Mouse (Mus musculus) kidney, embryonic 15.5 days (tissue): Measurements from ENCODE around the gene Pagr1a. TPM values are rescaled to one million over a fixed set of nuclear protein-coding genes. Genes with fewer than 3 reads are reported as not detected.
A peak's percentile ranks its signal among the peaks of the same experiment; 100 is the strongest.

Experiments
- ATAC-seq: fragments of 200-750 bp; cut with Nextera tagmentation; replicated peaks from 2 replicates; pipeline ENCODE4 v1.8.0; 2017; ENCODE audit warnings: moderate TSS enrichment; ENCODE audit not compliant: low FRiP score
- H3K27ac ChIP-seq: fragments of 300-500 bp; sonication (generic); 2 replicates; pipeline ENCODE4 v1.5.1; 2015; ENCODE audit warnings: mild to moderate bottlenecking, inconsistent platforms
- H3K27me3 ChIP-seq: fragments of 300-500 bp; sonication (generic); 2 replicates; pipeline ENCODE4 v1.6.1; 2015; ENCODE audit warnings: inconsistent platforms
- H3K36me3 ChIP-seq: fragments of 300-500 bp; sonication (generic); 2 replicates; pipeline ENCODE4 v1.6.1; 2015; ENCODE audit warnings: inconsistent platforms
- H3K4me1 ChIP-seq: fragments of 300-500 bp; sonication (generic); 2 replicates; pipeline ENCODE4 v1.6.1; 2015; ENCODE audit warnings: inconsistent platforms
- H3K4me2 ChIP-seq: fragments of 300-500 bp; sonication (generic); 2 replicates; pipeline ENCODE4 v1.6.1; 2015; ENCODE audit warnings: moderate library complexity, mild to moderate bottlenecking, inconsistent platforms
- H3K4me3 ChIP-seq: fragments of 300-500 bp; sonication (generic); replicated peaks from 2 replicates; pipeline ENCODE4 v1.5.1; 2015; ENCODE audit warnings: mild to moderate bottlenecking, inconsistent platforms
- H3K9ac ChIP-seq: fragments of 300-500 bp; sonication (generic); 2 replicates; pipeline ENCODE4 v1.6.1; 2015; ENCODE audit warnings: mild to moderate bottlenecking, inconsistent platforms
- H3K9me3 ChIP-seq: fragments of 300-500 bp; sonication (generic); replicated peaks from 2 replicates; pipeline ENCODE4 v1.6.1; 2016; ENCODE audit warnings: inconsistent platforms
- WGBS: fragments of 180-500 bp; shearing (Covaris S2); methylation state at CpG from one replicate; pipeline ENCODE4 v1.1.7; 2015; ENCODE audit warnings: mixed read lengths; 5-methylcytosine and 5-hydroxymethylcytosine counted together
- polyA plus RNA-seq: library from polyadenylated mRNA; unstranded; fragments of >200 nt; fragmentation: Nextera tagmentation; extraction: Ambion mirVana; gene quantifications from 2 replicates; pipeline ENCODE4 v1.2.1, GENCODE M21; 2015

The Pagr1a gene
- polyA plus RNA-seq, 1 experiment from 2014 or later = 59.5 TPM

DNA sequence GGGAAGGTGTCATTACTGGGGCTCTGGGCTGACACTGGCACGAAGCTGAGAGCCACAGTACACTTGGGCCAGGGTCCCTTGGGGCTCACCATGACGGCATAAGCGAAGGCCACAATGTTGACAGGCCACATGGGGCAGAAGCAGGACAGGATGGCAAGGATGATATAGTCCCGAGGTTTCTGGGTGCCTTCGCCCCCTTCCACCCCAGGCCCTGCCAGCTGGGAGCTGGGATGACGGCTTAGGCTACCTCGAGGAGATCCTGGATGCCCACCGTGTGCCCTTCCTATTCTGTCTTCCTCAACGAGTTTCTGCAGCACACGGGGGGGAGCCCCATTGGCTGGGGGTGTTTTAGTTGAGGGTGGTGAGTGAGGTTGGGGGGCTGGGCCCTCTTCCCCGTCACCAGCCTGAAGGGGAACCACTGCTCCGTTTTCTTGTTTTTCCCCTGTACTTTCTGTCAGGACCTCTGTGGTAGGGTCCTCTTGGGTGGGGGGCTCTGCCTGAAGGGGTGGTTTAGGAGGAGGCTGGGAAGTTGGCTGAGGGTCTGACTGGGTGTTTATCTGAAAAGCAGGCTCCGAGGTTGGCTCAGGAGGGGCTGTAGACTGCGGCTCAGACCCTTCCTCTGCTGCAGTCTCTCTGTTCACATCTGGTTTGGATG, 2.3 kb upstream of the Pagr1a start:
- Histone ChIP-seq H3K27ac (0 out of 2 replicates have a peak overlapping the region, but pooled peaks have one; percentile 96), H3K4me2 (peak overlapping the region; percentile 92), H3K4me3 (peak overlapping the region; percentile 54; the same call in 1 of the 2 replicates), H3K4me1 (peaks cover 88% of the 10 kb centered on the region), H3K9ac (peak overlapping the region; percentile 43; the same call in 1 of the 2 replicates), H3K36me3 (peaks cover 40% of the 10 kb centered on the region), H3K27me3 (no peaks in the 10 kb centered on the region), H3K9me3 (no peaks in the 10 kb centered on the region)
- WGBS = 76% methylated on average over 14 of the region's 14 CpGs
- ATAC-seq = no peak

DNA sequence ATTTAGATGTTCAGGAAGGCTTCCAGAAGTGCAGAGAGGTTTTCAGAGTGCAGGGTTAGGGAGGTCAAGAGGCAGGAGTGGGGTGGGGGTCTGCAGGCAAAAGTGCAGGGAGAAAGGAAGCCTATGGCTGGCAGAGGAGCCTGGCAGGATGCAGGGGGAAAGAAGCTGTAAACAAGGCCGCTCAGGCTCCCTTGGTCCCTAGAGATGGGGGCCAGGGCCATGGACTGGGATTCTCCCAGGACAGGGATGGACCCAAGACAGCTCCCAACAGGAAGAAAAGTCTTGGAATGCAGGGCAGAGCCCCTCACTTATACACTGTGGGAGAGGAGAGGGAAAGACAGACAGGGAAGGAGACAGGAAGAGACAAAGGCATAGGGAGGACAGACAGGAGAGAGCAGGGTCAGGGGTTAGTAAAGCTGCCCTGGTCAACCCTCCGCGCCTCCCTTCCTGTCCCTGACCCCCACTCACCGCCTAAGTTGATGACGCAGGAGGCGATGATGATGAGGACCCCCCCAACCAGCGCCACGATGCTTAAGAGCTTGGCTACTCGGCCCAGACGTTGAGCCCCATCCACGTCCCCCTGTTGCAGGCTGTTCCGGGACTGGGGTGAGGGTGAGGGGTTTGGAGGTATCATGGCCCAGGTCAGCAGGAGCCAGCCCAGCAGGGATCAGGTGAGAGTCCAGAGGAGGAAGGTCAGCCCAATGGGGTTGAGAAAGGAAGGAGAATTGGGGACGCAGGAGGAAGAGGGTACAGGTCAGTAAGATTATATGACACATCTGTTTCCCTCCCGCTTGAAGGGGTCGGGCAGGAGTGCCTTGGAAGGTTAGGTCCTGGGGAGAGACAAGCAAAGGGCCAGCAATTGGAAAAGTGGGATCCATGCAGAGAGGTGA, 1.5 kb upstream of the Pagr1a start:
- Histone ChIP-seq H3K9me3 (no peaks in the 10 kb centered on the region), H3K27me3 (no peaks in the 10 kb centered on the region), H3K36me3 (peaks cover 34% of the 10 kb centered on the region), H3K4me1 (peaks cover 88% of the 10 kb centered on the region), H3K9ac (peak overlapping the region; percentile 43; the same call in 1 of the 2 replicates), H3K27ac (peak overlapping the region; percentile 96), H3K4me3 (peak overlapping the region; percentile 54; the same call in 1 of the 2 replicates), H3K4me2 (peak overlapping the region; percentile 92)
- WGBS = 48% methylated on average over 15 of the region's 15 CpGs
- ATAC-seq = no peak

DNA sequence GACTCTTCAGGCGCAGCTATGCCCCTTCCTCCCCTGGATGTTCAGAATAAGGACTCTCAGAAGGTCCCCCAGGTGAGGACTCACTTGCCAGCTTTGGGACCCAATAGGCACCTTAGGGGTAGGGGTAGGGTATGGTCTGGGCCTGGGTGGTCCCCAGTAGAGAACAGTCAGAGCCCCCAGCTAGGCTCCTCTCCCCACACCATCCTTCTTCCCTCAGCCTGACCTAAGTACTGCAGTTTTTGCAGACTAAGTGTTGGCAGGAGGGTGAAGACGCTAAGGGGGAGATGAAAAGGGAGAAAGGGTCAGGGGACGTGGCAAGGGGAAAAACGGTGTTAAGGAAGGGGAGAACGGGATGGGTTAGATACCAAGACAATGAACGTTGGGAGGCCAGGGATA, 796 bp upstream of the Pagr1a start:
- no peak for ATAC-seq
- peak overlapping the region; percentile 96 for H3K27ac ChIP-seq
- peak overlapping the region; percentile 69 for H3K4me3 ChIP-seq
- H3K27me3 ChIP-seq = no peaks in the 10 kb centered on the region
- H3K4me1 ChIP-seq = peaks cover 87% of the 10 kb centered on the region
- H3K9me3 ChIP-seq = no peaks in the 10 kb centered on the region
- H3K9ac ChIP-seq = peak overlapping the region; percentile 43; the same call in 1 of the 2 replicates
- H3K4me2 ChIP-seq = peak overlapping the region; percentile 92
- WGBS = 32% methylated on average over 6 of the region's 6 CpGs
- H3K36me3 ChIP-seq = peaks cover 34% of the 10 kb centered on the region

DNA sequence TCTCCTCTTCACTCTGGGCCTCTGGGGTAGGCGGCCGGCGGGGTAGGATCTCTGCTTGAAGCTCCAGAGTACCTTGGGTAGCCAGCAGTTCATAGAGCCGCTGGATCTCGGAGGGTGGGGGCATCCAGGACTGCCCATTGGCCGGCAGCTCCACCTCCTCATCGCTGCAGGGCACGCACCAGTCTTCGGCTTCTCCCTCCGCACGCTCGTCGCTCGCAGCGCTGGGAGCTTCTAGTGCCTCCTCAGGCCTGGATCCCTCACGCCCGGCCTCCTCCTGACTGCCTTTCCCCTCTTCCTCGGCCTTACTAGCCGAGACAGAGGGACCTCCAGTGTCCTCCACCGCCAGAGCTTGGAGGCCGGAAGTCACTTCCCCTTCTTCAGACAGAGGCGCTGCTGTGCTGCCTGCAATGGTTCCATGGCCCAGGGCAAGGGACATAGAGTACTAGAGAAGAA, 640 bp downstream of the Pagr1a start:
- Histone ChIP-seq H3K27me3 (no peaks in the 10 kb centered on the region), H3K36me3 (peaks cover 30% of the 10 kb centered on the region), H3K4me2 (peak overlapping the region; percentile 92), H3K9ac (peak overlapping the region; percentile 81), H3K4me1 (peaks cover 74% of the 10 kb centered on the region), H3K27ac (peak overlapping the region; percentile 96), H3K4me3 (peak overlapping the region; percentile 69), H3K9me3 (no peaks in the 10 kb centered on the region)
- under 1% methylated on average over 22 of the region's 22 CpGs for WGBS
- ATAC-seq = peak; percentile 38

DNA sequence TGATC, 869 bp downstream of the Pagr1a start, which contains the start of gene Pagr1b:
Gene Pagr1b, minus strand, starts transcription at position 4 of the 5 bp plus-strand sequence.
- Histone ChIP-seq H3K36me3 (peaks cover 29% of the 10 kb centered on the region), H3K9me3 (no peaks in the 10 kb centered on the region), H3K4me3 (peak within 1 kb of the TSS; percentile 69), H3K27ac (peak within 1 kb of the TSS; percentile 96), H3K9ac (peak within 1 kb of the TSS; percentile 81), H3K4me2 (peak within 1 kb of the TSS; percentile 92), H3K4me1 (peaks cover 71% of the 10 kb centered on the region), H3K27me3 (no peaks in the 10 kb centered on the region)
- ATAC-seq = no peak

DNA sequence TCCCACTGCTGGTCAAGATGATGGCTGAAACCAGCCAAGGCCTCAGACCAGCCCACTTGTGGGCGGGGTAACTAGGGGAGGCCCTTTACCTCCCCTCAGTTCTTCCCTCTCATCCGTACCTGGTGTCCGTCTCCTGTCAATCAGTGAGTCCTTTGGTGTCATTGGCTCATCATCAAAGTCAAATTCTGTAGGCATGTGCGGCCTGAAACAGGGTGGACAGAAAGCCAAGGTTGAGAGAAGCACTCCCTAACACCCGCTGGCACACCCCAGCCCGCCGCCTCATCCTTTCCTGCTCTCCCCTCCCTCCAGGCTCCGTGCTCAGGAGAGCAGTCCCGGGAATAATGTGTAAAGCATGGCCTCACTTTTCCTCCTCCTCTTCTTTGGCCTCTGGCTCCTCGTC, 1.1 kb downstream of the Pagr1a start:
- Histone ChIP-seq H3K9me3 (no peaks in the 10 kb centered on the region), H3K27ac (peak overlapping the region; percentile 96), H3K4me3 (peak overlapping the region; percentile 69), H3K36me3 (peaks cover 29% of the 10 kb centered on the region), H3K4me1 (peaks cover 69% of the 10 kb centered on the region), H3K9ac (peak overlapping the region; percentile 81), H3K27me3 (no peaks in the 10 kb centered on the region), H3K4me2 (peak overlapping the region; percentile 92)
- WGBS = under 1% methylated on average over 10 of the region's 10 CpGs
- peak; percentile 42 for ATAC-seq

DNA sequence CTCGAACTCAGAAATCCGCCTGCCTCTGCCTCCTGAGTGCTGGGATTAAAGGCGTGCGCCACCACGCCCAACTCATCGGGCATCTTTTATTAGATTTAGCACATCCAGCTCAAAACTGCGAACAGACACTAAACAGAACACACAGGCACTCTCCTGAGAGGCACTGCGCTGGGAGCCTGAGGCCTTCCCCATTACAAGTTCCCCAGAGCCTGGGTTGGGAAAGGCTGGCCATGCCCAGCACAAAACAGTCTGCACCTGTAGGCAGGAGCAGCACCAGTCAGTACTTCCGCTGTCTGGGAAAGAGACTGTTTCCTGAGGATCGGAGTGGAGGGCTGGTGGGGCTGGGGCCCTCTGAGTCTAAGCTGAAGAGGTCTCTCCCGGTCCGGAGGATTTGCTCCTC, 2.2 kb downstream of the Pagr1a start:
- WGBS = 91% methylated on average over 12 of the region's 12 CpGs
- no peaks in the 10 kb centered on the region for H3K9me3 ChIP-seq
- peak overlapping the region; percentile 54; the same call in 1 of the 2 replicates for H3K4me3 ChIP-seq
- peak overlapping the region; percentile 92 for H3K4me2 ChIP-seq
- H3K27me3 ChIP-seq = no peaks in the 10 kb centered on the region
- H3K9ac ChIP-seq = peak overlapping the region; percentile 39; the same call in 1 of the 2 replicates
- no peak for ATAC-seq
- peaks cover 29% of the 10 kb centered on the region for H3K36me3 ChIP-seq
- peaks cover 59% of the 10 kb centered on the region for H3K4me1 ChIP-seq
- H3K27ac ChIP-seq = peak overlapping the region; percentile 96; the same call in 1 of the 2 replicates

DNA sequence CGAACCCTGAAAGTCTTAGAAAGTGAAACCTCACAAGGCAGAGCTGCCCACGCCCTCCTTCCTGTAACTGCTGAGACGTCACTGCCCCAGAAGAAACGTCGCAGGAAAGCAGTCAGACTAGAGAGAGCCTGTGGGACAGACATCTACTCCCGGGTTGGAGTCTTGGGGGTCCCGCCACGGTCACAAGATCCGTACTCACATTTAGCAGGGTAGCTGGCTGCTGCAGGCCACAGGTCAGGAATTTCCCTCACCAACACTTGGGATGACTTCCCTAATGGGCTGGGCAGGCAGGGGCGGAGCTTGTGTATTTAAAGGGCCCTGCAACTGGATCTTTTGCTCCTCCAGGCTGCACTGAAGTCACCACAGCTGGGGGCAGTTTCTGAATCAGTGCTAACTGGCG, 2.8 kb downstream of the Pagr1a start, which contains the start of gene Mvp:
Gene Mvp, minus strand, starts transcription at position 302 of the 400 bp plus-strand sequence.
- H3K27ac ChIP-seq = peak within 1 kb of the TSS; percentile 96
- H3K4me1 ChIP-seq = peaks cover 59% of the 10 kb centered on the region
- H3K9me3 ChIP-seq = no peaks in the 10 kb centered on the region
- peak within 1 kb of the TSS; percentile 92 for H3K4me2 ChIP-seq
- 22% methylated on average over 11 of the region's 11 CpGs for WGBS
- no peaks in the 10 kb centered on the region for H3K27me3 ChIP-seq
- H3K36me3 ChIP-seq = peaks cover 29% of the 10 kb centered on the region
- no peak for ATAC-seq
- peak within 1 kb of the TSS; percentile 48 for H3K9ac ChIP-seq
- peak within 1 kb of the TSS; percentile 54 for H3K4me3 ChIP-seq

DNA sequence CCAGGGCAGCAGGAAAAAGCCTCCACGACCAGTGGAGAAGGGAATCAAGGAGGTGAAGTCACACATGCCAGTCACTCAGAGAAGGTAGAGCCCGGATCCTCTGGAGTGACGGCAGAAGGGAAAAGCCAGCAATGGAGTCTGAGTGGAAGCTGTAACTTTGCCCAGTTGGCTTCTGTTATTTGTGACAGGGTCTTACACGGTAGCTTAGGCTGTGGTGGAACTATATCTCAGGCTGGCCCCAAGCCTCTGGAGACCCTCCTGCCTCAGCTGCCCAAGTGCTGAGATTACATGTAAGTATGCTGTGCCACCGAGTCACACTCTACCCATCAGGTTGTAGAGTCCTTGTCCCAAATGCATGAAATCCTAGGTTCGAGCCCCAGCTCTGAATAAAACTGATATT, 3.8 kb downstream of the Pagr1a start:
- Histone ChIP-seq H3K4me1 (peaks cover 59% of the 10 kb centered on the region), H3K9ac (no peak overlapping the region; the same call in 1 of the 2 replicates), H3K36me3 (peaks cover 29% of the 10 kb centered on the region), H3K9me3 (no peaks in the 10 kb centered on the region), H3K4me2 (peak overlapping the region; percentile 92; the same call in 1 of the 2 replicates), H3K4me3 (no peak overlapping the region), H3K27me3 (no peaks in the 10 kb centered on the region), H3K27ac (no peak overlapping the region)
- 92% methylated on average over 6 of the region's 6 CpGs for WGBS
- no peak for ATAC-seq

DNA sequence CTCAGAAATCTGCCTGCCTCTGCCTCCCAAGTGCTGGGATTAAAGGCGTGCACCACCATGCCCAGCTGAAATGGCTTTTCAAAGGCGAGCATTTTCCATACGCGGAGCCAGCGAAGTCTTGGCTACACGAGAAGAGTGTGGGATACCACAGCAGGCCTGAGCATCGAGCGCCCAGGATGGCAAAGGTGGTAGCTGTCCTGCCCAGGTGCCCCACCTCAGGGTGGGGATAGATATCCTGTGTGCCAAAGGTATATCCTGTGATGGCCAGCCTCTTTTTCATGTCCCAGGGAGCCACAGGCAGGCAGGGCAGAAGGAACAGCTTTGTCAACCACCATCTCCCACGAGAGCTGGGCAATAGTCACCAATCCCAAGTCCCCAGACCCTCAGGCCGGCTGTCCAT, 4.3 kb downstream of the Pagr1a start:
- Histone ChIP-seq H3K27me3 (no peaks in the 10 kb centered on the region), H3K4me2 (no peak overlapping the region)

DNA sequence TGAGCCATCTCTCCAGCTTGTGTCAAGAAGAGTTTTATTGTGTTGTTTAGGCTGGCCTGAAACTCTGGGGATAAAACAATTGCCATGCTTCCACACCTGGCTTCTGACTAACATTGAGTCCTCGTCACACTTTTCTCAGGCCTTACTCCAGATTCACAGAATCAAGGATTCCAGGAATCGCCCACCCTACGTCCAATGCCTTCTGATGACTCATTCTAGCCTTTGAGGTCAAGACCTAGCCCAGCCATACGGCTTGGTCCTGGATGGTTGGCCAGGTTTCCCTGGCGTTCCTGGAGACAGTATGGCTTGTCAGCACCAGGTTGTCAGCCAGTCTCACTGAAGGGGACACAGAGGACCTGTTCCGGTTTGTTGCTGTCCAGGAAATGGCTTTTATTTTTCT, 4.8 kb downstream of the Pagr1a start:
- no peak overlapping the region for H3K4me3 ChIP-seq
- H3K9ac ChIP-seq = no peak overlapping the region
- H3K36me3 ChIP-seq = peaks cover 29% of the 10 kb centered on the region
- H3K9me3 ChIP-seq = no peaks in the 10 kb centered on the region
- no peak for ATAC-seq
- 78% methylated on average over 6 of the region's 6 CpGs for whole genome bisulfite sequencing
- peaks cover 53% of the 10 kb centered on the region for H3K4me1 ChIP-seq
- no peak overlapping the region for H3K27ac ChIP-seq
- no peaks in the 10 kb centered on the region for H3K27me3 ChIP-seq
- no peak overlapping the region for H3K4me2 ChIP-seq

More for the DNA sequence above, 4.3 kb downstream of the Pagr1a start:
- Histone ChIP-seq H3K9ac (no peak overlapping the region), H3K27ac (no peak overlapping the region), H3K4me1 (peaks cover 57% of the 10 kb centered on the region), H3K9me3 (no peaks in the 10 kb centered on the region), H3K4me3 (no peak overlapping the region), H3K36me3 (peaks cover 29% of the 10 kb centered on the region)
- ATAC-seq = no peak
- 93% methylated on average over 10 of the region's 10 CpGs for WGBS

DNA sequence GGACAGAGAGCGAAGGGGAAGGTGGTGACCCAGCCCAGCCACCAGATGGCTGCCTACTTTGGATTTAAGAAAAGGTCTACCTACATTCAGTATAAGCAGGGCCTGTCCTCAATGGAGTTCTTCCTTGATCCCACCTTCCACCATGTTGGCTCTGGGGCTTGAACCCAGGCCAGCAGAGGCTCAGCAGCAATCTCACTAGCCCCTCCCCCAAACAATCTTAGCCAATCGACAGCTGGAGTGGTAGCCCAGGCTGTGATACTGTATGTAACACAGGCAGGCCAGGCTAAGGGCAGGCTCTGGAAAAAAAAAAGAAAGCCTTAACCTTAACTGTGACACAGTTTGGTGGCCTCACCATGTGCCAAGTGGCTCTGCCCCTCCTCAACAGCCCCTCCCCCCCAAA, 5.4 kb downstream of the Pagr1a start:
- no peak overlapping the region for H3K4me2 ChIP-seq
- peaks cover 29% of the 10 kb centered on the region for H3K36me3 ChIP-seq
- WGBS = 80% methylated on average over 2 of the region's 2 CpGs
- H3K4me3 ChIP-seq = no peak overlapping the region
- no peak overlapping the region for H3K9ac ChIP-seq
- H3K4me1 ChIP-seq = peaks cover 53% of the 10 kb centered on the region
- H3K27me3 ChIP-seq = no peaks in the 10 kb centered on the region
- no peak for ATAC-seq
- H3K9me3 ChIP-seq = no peaks in the 10 kb centered on the region
- H3K27ac ChIP-seq = no peak overlapping the region
